Mouse (Mus musculus): ENCODE results near the gene Spcs1.

Spcs1 gene

DNA sequence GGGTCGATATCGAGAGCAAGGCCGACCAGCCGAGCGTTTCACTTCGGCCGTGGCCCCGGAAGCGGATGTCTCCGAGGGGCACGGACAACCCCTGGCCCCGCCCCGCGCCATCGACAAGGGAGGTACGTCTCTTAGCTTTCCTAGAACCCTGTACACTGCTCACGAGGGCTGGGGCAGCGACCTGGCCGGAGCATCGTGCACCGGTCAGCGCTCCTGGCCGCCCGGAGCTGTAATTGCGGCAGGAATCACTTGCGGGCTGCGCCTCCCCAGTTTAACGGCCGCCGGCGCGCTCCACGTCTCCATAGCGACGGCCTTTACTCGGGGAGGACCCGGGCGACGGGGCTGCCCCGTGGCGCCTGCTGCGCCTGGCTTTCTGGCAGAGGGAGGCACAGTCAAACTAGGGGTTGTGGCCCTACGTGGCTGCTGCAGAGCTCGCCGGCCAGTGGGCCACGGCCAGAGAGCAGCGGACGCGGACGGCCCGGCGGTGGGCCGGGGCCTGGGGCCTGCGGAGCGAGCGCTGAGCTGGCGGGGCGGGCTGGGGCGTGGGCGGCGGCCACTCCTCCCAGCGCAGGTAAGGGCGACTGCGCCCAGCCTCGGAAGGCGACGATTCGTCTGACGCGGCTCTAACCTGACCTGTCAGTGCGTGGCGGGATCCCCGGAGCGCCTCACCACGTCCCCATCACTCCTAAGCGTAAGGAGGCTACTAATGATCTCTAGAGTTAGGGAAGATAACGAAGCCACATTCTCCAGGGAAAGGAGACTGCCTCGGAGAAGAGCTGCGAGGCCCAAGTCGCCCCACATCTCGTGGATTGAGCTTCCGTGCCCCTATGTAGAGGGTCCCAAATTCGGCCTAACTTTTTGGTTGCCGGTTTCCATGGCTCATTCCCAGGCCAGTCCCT, at the start of gene Spcs1, which contains the start of gene Glt8d1:
Gene Spcs1, minus strand, starts transcription at position 366 of the 899 bp plus-strand sequence.
Gene Glt8d1, plus strand, starts transcription at position 94 of the 899 bp plus-strand sequence.
- peak; percentile 64 for DNase-seq (ENCODE audit: low read depth, low spot score)

DNA sequence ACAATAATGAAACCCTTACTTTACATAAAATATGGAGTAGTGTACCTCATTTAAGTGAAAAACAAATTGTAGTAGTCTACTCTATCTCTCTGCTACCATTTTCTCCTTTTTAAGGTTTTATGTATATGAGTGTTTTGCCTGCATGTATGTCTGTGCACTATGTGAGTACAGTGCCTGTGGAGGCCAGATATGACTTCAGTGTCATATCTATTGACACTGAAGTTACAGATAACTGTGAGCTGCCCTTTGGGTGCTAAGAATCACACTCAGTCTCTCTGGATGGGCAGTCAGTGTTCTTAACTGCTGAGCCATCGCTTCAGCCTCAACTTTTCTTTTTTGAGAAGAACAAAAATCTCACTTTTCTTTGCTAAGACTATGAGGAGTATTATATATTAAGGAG, 44.3 kb upstream of the Spcs1 start:
- DNase-seq (ENCODE audit: low read depth, low spot score) = no peak

DNA sequence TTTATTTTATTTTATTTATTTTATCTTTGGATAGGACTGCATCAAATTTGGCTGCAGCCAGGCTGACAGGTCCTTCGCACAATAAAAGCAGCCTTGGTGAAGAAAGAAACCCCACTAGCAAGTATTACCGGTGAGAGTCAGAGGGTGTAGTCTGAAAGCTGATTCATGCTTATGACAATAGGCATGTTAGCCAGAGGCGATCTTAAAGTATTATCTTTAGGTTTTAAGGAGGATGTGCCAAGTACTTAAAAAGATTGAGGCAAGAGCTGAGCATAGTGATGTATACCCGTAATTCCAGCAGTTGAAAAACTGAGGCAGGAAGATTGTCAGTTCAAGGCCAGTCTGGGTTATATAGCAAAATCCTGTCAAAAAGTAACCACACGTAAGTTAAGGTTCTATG, 43.8 kb upstream of the Spcs1 start:
- DNase-seq (ENCODE audit: low read depth, low spot score) = no peak

DNA sequence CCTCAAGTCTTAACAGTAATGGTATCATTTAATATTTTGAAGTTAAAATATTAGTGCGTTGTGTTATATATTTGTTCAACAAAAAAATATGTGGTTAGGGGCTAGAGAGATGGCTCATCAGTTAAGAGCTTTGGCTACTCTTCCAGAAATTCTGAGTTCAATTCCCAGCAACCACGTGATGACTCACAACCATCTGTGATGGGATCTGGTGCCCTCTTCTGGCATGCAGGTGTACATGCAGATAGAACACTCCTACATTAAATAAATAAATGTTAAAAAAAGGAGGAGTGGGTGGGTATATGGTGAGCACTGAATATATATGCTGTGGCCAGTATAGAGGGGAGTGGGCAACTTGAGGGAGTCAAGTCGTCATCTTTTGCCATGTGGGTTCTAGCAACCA, 24.3 kb upstream of the Spcs1 start:
- no peak for DNase-seq (ENCODE audit: low read depth, low spot score)

DNA sequence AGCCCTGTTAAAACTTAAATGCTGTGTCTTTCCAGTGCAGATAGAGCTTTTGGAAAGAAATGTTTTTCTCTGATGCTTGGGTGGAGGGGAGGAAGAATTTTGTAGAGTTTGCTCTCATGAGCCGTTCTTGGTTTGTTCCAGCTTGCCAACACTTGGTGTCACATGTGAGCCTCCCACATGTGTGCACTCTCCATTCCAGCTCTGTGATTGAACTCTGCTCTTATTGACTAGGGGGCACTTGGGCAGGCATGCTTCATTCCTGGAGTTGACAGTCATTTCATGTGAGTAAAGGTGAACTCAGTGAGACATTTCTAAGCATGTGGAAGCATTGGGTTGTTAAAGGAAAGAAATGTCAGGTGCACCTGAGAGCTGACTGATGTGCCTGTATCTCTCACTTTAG, 21.1 kb upstream of the Spcs1 start:
- DNase-seq (ENCODE audit: low read depth, low spot score) = no peak

DNA sequence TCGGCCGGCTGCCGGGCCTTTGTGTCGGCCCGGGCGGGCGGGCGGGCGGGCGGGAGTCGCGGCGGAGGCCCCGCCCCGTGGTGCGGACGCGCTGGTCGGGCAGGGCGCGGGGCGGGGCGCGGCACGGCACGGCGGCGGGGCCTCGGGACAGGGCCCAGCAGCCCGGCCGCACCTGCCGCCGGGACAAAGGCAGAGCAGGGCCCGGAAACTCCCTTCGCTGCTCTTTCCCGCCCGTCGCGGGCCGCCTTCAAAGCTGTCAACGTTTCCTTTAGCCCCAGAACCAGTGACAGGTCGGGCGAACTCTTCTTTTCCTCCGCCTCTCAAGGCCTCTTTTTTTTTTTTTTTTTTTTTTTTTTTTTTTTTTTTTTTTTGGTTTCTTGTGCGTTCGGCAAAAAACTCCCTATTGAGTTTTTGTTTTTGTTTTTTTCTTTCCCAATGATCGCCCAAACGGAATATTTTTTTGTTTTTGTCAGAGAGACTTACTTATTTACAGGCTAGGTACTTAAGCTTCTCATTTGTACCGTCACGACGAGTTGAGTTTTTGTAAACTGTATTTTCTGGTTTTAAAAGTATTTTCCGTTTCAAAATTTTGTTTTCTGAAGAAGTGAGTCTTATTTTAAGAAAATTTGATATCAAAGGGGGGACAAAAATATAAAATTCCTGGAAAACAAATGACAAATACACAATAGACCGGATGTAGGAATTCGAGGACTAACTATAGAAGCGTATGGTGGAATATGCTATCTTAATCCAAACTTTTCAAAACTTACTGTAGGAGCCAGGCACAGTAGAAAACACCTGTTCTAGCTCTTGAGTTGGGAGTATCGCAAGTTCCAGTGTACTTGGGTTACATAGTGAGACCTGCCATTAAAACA, 18.1 kb upstream of the Spcs1 start:
- peak; percentile 65 for DNase-seq (ENCODE audit: low read depth, low spot score)

DNA sequence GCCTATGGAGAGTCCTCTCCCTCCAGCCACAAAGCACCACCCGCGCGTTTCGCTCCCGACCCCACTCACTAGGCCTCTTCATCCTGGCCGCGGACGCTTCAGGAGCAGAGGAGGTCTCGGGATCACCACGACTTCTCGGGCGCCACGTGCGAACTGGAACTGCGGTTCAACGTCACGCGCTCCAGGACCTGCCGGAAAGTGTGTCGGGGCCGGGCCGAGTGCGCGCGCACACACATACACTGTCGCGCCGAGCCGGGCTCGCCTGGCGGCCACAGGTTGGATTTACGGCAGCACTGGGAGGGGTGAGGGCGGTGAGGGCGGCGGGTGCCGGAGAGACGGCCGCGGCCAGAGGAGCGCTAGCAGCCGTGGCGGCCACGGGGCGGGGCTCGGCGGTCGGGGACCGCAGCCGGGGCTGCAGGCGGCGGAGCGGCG, 17.4 kb upstream of the Spcs1 start, which contains the start of the genes Pbrm1 and Gnl3:
Gene Pbrm1, plus strand, starts transcription at position 279 of the 432 bp plus-strand sequence.
Gene Gnl3, minus strand, starts transcription at position 293 of the 432 bp plus-strand sequence.
- DNase-seq (ENCODE audit: low read depth, low spot score) = peak; percentile 90

DNA sequence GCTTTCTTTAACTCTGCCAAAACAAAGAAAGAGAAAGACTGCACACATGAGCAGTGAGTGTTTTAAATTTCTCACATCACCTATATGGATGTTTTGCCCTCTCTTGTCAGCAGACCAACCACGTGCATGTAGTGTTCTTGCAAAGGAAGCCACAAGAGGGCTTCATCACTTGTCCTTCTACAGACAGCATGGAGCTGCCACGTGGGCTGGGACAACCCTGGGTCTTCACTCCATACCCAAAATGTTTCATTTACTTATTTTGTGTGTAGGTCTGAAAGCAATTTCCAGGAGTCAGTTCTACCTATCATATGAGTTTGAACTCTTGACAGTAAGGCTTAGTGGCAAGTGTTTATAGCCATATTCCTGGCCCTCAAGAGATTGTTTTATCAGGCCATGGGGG, 16.4 kb upstream of the Spcs1 start:
- DNase-seq (ENCODE audit: low read depth, low spot score) = no peak

DNA sequence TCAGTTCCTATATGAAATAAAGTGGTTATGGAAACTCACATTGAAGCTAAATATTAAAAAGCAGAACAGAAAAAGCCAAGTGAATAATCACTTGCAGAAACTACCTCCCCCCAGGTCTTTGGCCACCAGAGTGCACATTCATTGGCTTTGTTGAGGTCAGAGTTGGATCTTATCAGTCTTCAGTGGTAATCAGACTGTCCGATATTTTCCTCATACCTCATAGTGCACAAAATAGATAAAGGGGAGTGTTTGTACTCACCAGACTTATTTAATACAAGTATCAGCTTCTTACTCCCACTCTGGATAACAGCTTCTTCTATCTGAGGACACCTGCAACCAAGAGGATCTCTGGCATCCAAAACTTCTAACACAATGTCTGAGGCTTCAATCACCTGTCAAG, 14.6 kb upstream of the Spcs1 start:
- DNase-seq (ENCODE audit: low read depth, low spot score) = no peak

DNA sequence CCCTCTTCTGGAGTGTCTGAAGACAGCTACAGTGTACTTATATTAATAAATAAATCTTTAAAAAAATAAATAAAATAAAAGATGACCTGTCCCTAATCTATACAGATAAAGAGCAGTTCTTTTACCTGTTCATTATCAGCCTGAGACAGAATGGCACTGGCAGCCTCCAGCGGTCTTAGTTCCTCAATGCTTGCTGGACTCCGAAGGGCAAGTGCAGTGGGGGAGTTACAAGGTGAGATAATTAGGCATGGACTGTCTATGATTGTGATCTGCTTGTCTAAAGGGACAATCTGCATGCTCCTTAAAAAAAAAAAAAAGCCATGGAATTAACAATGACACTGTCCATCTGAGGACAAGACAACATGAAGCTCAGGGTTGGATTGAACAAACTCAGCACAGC, 12.5 kb upstream of the Spcs1 start:
- no peak for DNase-seq (ENCODE audit: low read depth, low spot score)

DNA sequence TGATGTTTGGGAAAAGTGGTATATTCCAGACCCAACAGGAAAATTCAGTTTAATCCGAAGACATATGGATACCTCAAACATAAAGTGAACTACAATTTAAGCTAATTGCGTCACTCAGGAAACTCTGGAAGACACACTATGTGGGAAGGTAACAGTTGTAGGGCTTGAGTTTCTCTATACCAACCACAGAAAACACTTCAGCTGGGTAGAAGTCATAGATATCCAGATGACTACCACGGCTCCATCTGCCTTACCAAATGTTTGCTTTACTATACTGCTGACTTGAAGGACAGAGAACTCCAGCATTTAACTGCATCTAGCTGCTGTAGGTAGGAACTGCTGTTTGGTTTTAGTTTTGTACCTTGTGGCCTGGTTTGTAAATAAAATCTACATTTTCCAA, 10.1 kb upstream of the Spcs1 start:
- DNase-seq (ENCODE audit: low read depth, low spot score) = no peak

DNA sequence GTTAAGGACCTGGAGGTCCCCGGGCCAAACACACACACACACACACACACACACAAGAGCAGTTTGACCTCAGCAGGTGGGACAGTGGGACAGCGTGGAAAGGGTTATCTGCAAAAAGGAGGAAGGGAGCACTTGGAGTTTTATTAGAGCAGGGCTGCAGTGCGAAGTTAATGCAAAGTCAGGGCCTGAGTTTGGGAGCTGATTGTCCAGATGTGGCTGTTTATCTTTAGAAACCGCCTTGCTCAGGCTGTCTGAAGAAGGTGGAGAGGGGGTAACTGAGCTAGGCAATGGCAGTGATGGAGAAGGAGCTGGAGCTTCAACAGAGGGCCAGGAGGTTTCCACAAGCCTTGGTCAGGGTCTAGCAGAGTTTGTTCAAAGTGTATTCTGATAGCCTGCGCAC, 5.3 kb upstream of the Spcs1 start:
- DNase-seq (ENCODE audit: low read depth, low spot score) = no peak

DNA sequence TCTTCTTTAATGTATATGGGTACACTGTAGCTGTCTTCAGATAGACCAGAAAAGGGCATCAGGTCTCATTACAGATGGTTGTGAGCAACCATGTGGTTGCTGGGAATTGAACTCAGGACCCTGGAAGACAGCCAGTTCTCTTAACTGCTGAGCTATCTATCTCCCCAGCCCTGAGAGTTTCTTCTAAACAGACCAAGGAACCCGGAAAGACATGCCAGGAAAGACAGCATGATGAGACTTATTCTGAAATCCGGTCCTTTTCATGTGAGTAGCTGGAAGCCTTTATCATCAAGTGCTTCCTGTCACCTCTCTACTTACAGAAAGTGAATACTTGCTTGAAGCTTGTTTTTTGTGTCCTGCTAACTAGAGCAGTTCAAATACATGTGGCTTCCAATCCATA, 3.1 kb upstream of the Spcs1 start:
- no peak for DNase-seq (ENCODE audit: low read depth, low spot score)

DNA sequence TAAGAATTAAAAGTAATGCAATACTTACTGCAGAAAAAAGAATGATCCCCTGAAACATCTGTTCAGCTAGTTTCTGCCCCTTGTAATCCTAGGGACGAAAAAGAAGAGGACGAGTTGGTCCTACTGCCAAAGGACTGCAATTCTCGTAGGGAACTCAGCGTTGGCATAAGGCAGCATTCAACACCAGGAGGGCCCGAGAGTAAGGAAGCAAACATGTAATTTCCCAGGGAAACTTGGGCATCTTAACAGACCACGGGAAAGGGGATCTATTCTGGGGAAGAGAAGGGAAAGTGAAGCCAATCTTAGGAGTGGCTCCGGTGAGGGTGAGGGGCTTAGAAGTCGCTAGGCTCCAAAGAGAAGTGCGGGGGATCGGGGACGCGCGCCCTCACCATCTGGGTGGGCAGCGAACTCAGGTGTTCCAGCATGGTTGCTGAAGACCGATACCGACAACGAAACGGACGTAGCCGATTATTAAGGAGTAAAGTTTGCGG, 611 bp downstream of the Spcs1 start:
- DNase-seq (ENCODE audit: low read depth, low spot score) = no peak

DNA sequence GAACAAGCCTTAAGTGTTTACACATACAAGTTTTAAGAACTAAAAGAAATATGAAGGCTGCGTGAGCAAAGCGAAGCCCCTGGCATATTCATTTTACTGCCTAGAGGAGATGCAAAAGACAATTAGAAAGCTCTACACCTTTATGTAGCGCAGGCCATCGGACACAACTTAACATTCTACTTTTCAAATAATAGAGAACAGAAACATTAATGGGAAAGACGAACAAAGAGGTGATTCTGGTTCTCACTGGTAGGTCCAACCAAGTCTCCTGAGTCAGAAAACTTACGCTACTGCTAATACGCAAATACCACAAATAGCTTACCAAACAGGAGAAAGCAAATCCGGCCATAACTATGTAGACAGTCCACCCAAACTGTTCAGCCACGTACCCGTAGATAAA, 1.1 kb downstream of the Spcs1 start:
- no peak for DNase-seq (ENCODE audit: low read depth, low spot score)

DNA sequence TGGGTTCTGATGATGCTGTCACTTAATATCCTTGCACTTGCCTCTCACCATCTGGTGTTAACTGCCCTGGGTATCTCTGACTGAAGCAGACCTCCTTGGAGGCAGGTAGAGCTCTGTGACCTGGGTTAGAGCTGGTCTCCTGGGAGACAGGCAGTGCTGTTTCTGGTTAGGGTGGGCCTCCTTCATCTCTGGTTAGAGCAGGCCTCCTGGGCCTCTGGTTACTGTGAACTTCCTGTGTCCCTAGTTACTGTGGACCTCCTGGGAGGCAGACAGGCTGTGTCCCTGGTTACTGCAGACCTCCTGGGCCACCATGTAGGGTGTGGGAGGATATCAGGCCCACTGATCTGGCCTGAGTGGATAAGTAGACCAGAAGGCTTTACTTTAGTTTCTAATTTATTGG, 5.1 kb downstream of the Spcs1 start:
- DNase-seq (ENCODE audit: low read depth, low spot score) = no peak

DNA sequence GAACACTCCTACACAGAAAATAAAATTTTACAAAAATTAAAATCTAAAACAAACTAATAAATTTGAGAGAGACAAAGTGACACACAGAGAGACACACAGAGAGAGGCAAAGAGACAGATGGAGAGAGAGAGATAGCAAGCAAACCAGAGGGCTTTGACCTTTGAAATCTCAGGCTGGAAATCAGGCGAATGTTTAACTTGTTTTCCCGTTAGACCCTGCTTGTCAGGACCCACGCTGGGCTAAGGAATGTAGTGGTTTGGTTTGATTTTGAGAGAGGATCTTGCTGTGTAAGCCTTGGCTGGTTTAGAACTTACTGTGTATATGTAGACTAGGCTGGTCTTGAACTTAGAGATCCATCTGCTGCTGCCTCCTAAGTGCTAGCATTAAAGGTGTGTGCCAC, 25.2 kb downstream of the Spcs1 start:
- no peak for DNase-seq (ENCODE audit: low read depth, low spot score)

DNA sequence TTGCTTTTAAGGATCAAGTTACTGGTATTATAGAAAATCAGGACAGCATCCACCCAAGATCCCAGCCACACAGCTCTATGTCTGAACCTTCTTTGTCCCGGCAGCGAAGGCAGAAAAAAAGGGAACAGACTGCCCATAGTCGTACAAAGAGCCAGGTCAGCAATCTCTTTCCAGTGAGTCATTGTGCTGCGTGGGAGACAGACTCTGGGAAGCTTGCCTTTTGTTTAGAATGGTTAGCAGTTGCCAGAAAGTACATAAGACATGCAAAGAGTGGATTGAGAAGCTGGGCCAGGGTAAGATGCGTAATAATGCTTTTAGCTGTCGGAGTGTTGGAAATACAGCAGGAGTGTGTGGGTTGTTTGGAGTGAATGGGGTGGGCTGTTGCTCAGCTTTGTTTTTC, 27.3 kb downstream of the Spcs1 start:
- no peak for DNase-seq (ENCODE audit: low read depth, low spot score)

DNA sequence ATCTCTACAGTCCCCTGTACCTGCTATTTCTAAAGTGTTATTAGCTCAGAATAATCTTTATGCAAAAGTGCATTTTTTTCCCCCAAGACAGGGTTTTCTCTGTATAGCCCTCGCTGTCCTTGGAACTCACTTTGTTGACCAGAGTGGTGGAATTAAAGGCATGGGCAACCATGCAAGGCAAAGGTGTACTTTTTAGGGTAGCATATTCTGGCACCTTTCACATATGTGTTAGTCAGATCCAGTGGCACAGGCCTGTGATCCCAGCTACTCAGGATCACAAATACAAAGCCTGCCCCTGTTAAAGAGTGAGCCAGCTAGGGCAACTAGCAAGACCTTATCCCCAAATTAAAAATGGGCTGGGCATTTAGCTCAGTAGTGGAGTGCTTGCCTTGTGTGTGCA, 41.1 kb downstream of the Spcs1 start:
- no peak for DNase-seq (ENCODE audit: low read depth, low spot score)

DNA sequence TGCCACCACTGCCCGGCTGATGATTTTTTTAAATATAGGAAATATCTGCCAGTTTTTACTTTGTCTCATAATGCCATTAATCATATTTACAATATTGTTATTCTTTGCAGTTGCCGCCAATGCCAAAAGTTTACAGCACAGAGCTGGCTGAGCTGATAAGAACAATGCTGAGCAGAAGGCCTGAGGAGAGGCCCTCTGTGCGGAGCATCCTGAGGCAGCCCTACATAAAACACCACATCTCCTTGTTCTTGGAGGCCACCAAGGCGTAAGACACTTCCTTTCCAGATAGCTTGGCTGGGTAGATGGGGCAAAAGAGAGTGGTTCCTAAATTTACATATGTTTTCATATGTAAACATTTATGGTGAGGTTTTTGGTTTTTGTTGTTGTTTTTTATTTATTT, 42.4 kb downstream of the Spcs1 start:
- DNase-seq (ENCODE audit: low read depth, low spot score) = no peak

DNA sequence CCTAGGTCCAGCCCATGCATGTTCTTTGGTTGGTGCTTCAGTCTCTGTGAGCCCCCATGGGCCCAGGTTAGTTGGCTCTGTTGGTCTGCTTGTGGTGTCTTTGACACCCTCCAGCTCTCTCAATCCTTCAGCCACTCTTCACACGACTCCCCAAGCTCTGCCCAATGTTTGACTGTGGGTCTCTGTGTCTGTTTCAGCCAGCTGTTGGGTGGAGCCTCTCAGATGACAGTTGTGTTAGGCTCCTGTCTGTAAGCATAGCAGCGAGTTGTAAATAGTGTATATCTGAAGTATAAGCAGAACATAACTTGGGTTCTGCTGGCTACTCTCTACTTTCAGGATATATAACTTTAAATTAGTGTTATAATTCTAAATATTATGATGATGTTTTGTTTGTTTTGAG, 43.0 kb downstream of the Spcs1 start:
- DNase-seq (ENCODE audit: low read depth, low spot score) = no peak

DNA sequence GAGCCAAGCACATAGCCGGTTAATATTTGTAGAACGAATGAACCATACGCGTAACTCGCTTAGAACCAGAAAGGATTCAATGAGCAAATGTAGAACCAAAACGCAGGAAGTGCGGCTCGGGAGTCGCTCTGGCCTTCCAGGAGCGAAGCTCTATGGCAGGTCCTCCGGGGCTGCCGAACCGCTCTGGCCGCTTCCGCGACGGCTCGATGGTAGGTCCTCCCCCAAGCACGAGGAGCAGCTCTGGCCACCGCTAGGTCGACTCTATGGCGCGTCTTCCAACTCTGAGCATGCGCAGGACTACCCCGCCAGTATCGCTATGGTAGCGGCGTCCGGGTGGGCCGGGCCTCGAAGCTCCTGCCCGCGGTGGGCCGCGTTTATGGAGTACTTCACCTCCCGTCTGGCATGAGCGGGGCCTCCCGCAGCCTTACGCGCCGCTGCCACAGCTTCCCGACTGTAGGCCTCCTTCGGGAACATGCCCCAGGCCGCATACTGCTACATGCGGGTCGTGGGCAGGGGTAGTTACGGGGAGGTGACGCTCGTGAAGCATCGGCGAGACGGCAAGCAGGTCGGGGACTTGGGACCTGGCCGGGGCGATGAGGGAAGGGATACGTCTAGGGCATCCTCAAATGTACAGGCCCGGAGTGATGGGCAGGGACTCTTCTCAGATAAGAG, 50.2 kb downstream of the Spcs1 start, which contains the start of gene Nek4:
Gene Nek4, plus strand, starts transcription at position 224 of the 672 bp plus-strand sequence.
- peak; percentile 94 for DNase-seq (ENCODE audit: low read depth, low spot score)

Measured in embryo, embryonic 11.5 days (tissue).